Mouse (Mus musculus) heart, embryonic 12.5 days (tissue): Measurements from ENCODE around the gene Ppm1g. TPM values are rescaled to one million over a fixed set of nuclear protein-coding genes. Genes with fewer than 3 reads are reported as not detected.

Experiments
- ATAC-seq: fragments of 200-750 bp; cut with Nextera tagmentation; 2 replicates; pipeline ENCODE4 v1.8.0; 2017; ENCODE audit warnings: moderate TSS enrichment, moderate library complexity; ENCODE audit not compliant: insufficient number of reproducible peaks, low FRiP score
- H3K27ac ChIP-seq: fragments of 300-500 bp; sonication (generic); 2 replicates; pipeline ENCODE4 v1.5.1; 2016; ENCODE audit warnings: mild to moderate bottlenecking, moderate library complexity; ENCODE audit not compliant: poor library complexity, severe bottlenecking
- H3K27me3 ChIP-seq: fragments of 300-500 bp; sonication (generic); replicated peaks from 2 replicates; pipeline ENCODE4 v1.6.1; 2016; ENCODE audit warnings: mild to moderate bottlenecking, moderate library complexity
- H3K36me3 ChIP-seq: fragments of 300-500 bp; sonication (generic); 2 replicates; pipeline ENCODE4 v1.6.1; 2016; ENCODE audit warnings: mild to moderate bottlenecking, moderate library complexity
- H3K4me1 ChIP-seq: fragments of 300-500 bp; sonication (generic); replicated peaks from 2 replicates; pipeline ENCODE4 v1.6.1; 2016; ENCODE audit warnings: mild to moderate bottlenecking
- H3K4me2 ChIP-seq: fragments of 300-500 bp; sonication (generic); 2 replicates; pipeline ENCODE4 v1.6.1; 2016; ENCODE audit warnings: mild to moderate bottlenecking, moderate library complexity
- H3K4me3 ChIP-seq: fragments of 300-500 bp; sonication (generic); 2 replicates; pipeline ENCODE4 v1.5.1; 2016; ENCODE audit warnings: mild to moderate bottlenecking
- H3K9ac ChIP-seq: fragments of 300-500 bp; sonication (generic); 2 replicates; pipeline ENCODE4 v1.6.1; 2016; ENCODE audit warnings: mild to moderate bottlenecking, moderate library complexity
- H3K9me3 ChIP-seq: fragments of 300-500 bp; sonication (generic); replicated peaks from 2 replicates; pipeline ENCODE4 v1.6.1; 2016; ENCODE audit warnings: mild to moderate bottlenecking, moderate library complexity
- WGBS: fragments of 180-500 bp; shearing (Covaris S2); methylation state at CpG from one replicate; pipeline ENCODE4 v1.1.7; 2016; 5-methylcytosine and 5-hydroxymethylcytosine counted together
- polyA plus RNA-seq: library from polyadenylated mRNA; unstranded; fragments of >200 nt; fragmentation: Nextera tagmentation; extraction: Ambion mirVana; gene quantifications from 2 replicates; pipeline ENCODE4 v1.2.1, GENCODE M21; 2016

Ppm1g gene
- 111 and 112 TPM in 2 replicates for polyA plus RNA-seq

- Histone ChIP-seq H3K27ac (peak within 1 kb of the TSS; percentile 91), H3K4me2 (peak within 1 kb of the TSS; percentile 86), H3K4me1 (peaks cover 10% of the 10 kb centered on the region), H3K27me3 (no peaks in the 10 kb centered on the region), H3K36me3 (no peaks in the 10 kb centered on the region), H3K9me3 (no peaks in the 10 kb centered on the region), H3K4me3 (peak within 1 kb of the TSS; percentile 97), H3K9ac (peak within 1 kb of the TSS; percentile 96)
- WGBS = under 1% methylated on average over 70 of the region's 70 CpGs
- peak; percentile 97 for ATAC-seq
Measured at GRCm38 (mm10) chr5:31220448-31221303, at the start of gene Ppm1g. TSS of gene Ppm1g (minus strand) at chr5:31220687.

- H3K36me3 ChIP-seq = peaks cover 92% of the 10 kb centered on the region
- no peaks in the 10 kb centered on the region for H3K27me3 ChIP-seq
- H3K9me3 ChIP-seq = no peaks in the 10 kb centered on the region
- no peak overlapping the region for H3K4me2 ChIP-seq
- H3K9ac ChIP-seq = no peak overlapping the region
- H3K4me1 ChIP-seq = no peaks in the 10 kb centered on the region
- 80% methylated on average over 6 of the region's 6 CpGs for WGBS
- ATAC-seq = no peak
- no peak overlapping the region for H3K27ac ChIP-seq
- H3K4me3 ChIP-seq = no peak overlapping the region
Measured at GRCm38 (mm10) chr5:31267686-31268085, 47.2 kb upstream of the Ppm1g start.

- WGBS = 78% methylated on average over 7 of the region's 7 CpGs
- Histone ChIP-seq H3K27ac (no peak overlapping the region), H3K27me3 (no peaks in the 10 kb centered on the region), H3K36me3 (peaks cover 92% of the 10 kb centered on the region), H3K4me2 (no peak overlapping the region), H3K9me3 (no peaks in the 10 kb centered on the region), H3K4me1 (no peaks in the 10 kb centered on the region), H3K9ac (no peak overlapping the region), H3K4me3 (no peak overlapping the region)
- no peak for ATAC-seq
Measured at GRCm38 (mm10) chr5:31266101-31266500, 45.6 kb upstream of the Ppm1g start.

- no peak overlapping the region for H3K4me3 ChIP-seq
- H3K36me3 ChIP-seq = peaks cover 86% of the 10 kb centered on the region
- no peak overlapping the region for H3K4me2 ChIP-seq
- peaks cover 20% of the 10 kb centered on the region for H3K4me1 ChIP-seq
- no peak for ATAC-seq
- no peaks in the 10 kb centered on the region for H3K27me3 ChIP-seq
- H3K9ac ChIP-seq = no peak overlapping the region
- no peaks in the 10 kb centered on the region for H3K9me3 ChIP-seq
- H3K27ac ChIP-seq = no peak overlapping the region
- WGBS = 84% methylated on average over 11 of the region's 11 CpGs
Measured at GRCm38 (mm10) chr5:31257616-31258015, 37.1 kb upstream of the Ppm1g start.

GRCm38 (mm10) chr5:31255971-31256370 is 35.5 kb upstream of the Ppm1g start:
- no peak overlapping the region for H3K4me2 ChIP-seq
- H3K4me1 ChIP-seq = peaks cover 37% of the 10 kb centered on the region
- no peaks in the 10 kb centered on the region for H3K9me3 ChIP-seq
- ATAC-seq = no peak
- no peaks in the 10 kb centered on the region for H3K27me3 ChIP-seq
- peaks cover 90% of the 10 kb centered on the region for H3K36me3 ChIP-seq
- no peak overlapping the region for H3K4me3 ChIP-seq
- no peak overlapping the region for H3K9ac ChIP-seq
- no peak overlapping the region for H3K27ac ChIP-seq
- WGBS = 85% methylated on average over 2 of the region's 2 CpGs

- no peak overlapping the region for H3K27ac ChIP-seq
- H3K36me3 ChIP-seq = peaks cover 90% of the 10 kb centered on the region
- H3K9me3 ChIP-seq = no peaks in the 10 kb centered on the region
- no peak for ATAC-seq
- no peak overlapping the region for H3K4me3 ChIP-seq
- H3K4me1 ChIP-seq = peaks cover 43% of the 10 kb centered on the region
- no peak overlapping the region for H3K9ac ChIP-seq
- no peak overlapping the region for H3K4me2 ChIP-seq
- 93% methylated on average over 2 of the region's 2 CpGs for WGBS
- no peaks in the 10 kb centered on the region for H3K27me3 ChIP-seq
Measured at GRCm38 (mm10) chr5:31255381-31255780, 34.9 kb upstream of the Ppm1g start.

GRCm38 (mm10) chr5:31254901-31255300 is 34.4 kb upstream of the Ppm1g start:
- Histone ChIP-seq H3K4me1 (peaks cover 47% of the 10 kb centered on the region), H3K27me3 (no peaks in the 10 kb centered on the region), H3K4me3 (no peak overlapping the region), H3K9ac (peak overlapping the region; percentile 46; the same call in 1 of the 2 replicates), H3K4me2 (no peak overlapping the region), H3K36me3 (peaks cover 90% of the 10 kb centered on the region), H3K9me3 (no peaks in the 10 kb centered on the region), H3K27ac (no peak overlapping the region)
- WGBS = 71% methylated on average over 8 of the region's 8 CpGs
- ATAC-seq = no peak

- Histone ChIP-seq H3K27me3 (no peaks in the 10 kb centered on the region), H3K27ac (peak overlapping the region; percentile 70; the same call in 1 of the 2 replicates), H3K36me3 (peaks cover 90% of the 10 kb centered on the region), H3K4me3 (no peak overlapping the region), H3K9me3 (no peaks in the 10 kb centered on the region), H3K9ac (peak overlapping the region; percentile 46; the same call in 1 of the 2 replicates), H3K4me1 (peaks cover 50% of the 10 kb centered on the region), H3K4me2 (no peak overlapping the region)
- 81% methylated on average over 7 of the region's 7 CpGs for WGBS
- no peak for ATAC-seq
Measured at GRCm38 (mm10) chr5:31254452-31254851, 34.0 kb upstream of the Ppm1g start.

- 79% methylated on average over 8 of the region's 8 CpGs for WGBS
- H3K4me2 ChIP-seq = no peak overlapping the region
- no peak; the same call in 1 of the 2 replicates for ATAC-seq
- H3K36me3 ChIP-seq = peaks cover 88% of the 10 kb centered on the region
- no peak overlapping the region for H3K4me3 ChIP-seq
- H3K4me1 ChIP-seq = peaks cover 52% of the 10 kb centered on the region
- H3K27ac ChIP-seq = peak overlapping the region; percentile 70
- H3K9me3 ChIP-seq = no peaks in the 10 kb centered on the region
- no peaks in the 10 kb centered on the region for H3K27me3 ChIP-seq
- H3K9ac ChIP-seq = peak overlapping the region; percentile 55; the same call in 1 of the 2 replicates
Measured at GRCm38 (mm10) chr5:31253806-31254205, 33.3 kb upstream of the Ppm1g start.

GRCm38 (mm10) chr5:31252795-31253545 is 32.5 kb upstream of the Ppm1g start:
- no peak overlapping the region for H3K4me3 ChIP-seq
- H3K27me3 ChIP-seq = no peaks in the 10 kb centered on the region
- no peak for ATAC-seq
- H3K9ac ChIP-seq = peak overlapping the region; percentile 55; the same call in 1 of the 2 replicates
- no peak overlapping the region for H3K27ac ChIP-seq
- 86% methylated on average over 16 of the region's 16 CpGs for WGBS
- peaks cover 52% of the 10 kb centered on the region for H3K4me1 ChIP-seq
- H3K36me3 ChIP-seq = peaks cover 90% of the 10 kb centered on the region
- H3K9me3 ChIP-seq = no peaks in the 10 kb centered on the region
- no peak overlapping the region for H3K4me2 ChIP-seq

- 52% methylated on average over 10 of the region's 10 CpGs for WGBS
- Histone ChIP-seq H3K27ac (no peak overlapping the region), H3K4me3 (peak overlapping the region; percentile 36)
Measured at GRCm38 (mm10) chr5:31252151-31252550, 31.7 kb upstream of the Ppm1g start.

More at GRCm38 (mm10) chr5:31252151-31252550, 31.7 kb upstream of the Ppm1g start:
- no peak for ATAC-seq
- Histone ChIP-seq H3K4me2 (peak overlapping the region; percentile 71), H3K9ac (peak overlapping the region; percentile 56; the same call in 1 of the 2 replicates), H3K36me3 (peaks cover 90% of the 10 kb centered on the region), H3K4me1 (peaks cover 52% of the 10 kb centered on the region), H3K9me3 (no peaks in the 10 kb centered on the region), H3K27me3 (no peaks in the 10 kb centered on the region)
